Mouse (Mus musculus) embryonic facial prominence, embryonic 13.5 days (tissue): Measurements from ENCODE around the gene Gstm6. TPM values are rescaled to one million over a fixed set of nuclear protein-coding genes. Genes with fewer than 3 reads are reported as not detected.

Experiments
- ATAC-seq: fragments of 200-750 bp; cut with Nextera tagmentation; 2 replicates; pipeline ENCODE4 v1.8.0; 2017; ENCODE audit warnings: low read depth; ENCODE audit not compliant: insufficient number of reproducible peaks, insufficient read depth, low FRiP score, low TSS enrichment
- H3K27ac ChIP-seq: fragments of 300-500 bp; sonication (generic); 2 replicates; pipeline ENCODE4 v1.5.1; 2015; ENCODE audit warnings: moderate library complexity, mild to moderate bottlenecking, inconsistent platforms
- H3K27me3 ChIP-seq: fragments of 300-500 bp; sonication (generic); 2 replicates; pipeline ENCODE4 v1.6.1; 2015; ENCODE audit warnings: mild to moderate bottlenecking, inconsistent platforms
- H3K36me3 ChIP-seq: fragments of 300-500 bp; sonication (generic); 2 replicates; pipeline ENCODE4 v1.6.1; 2015; ENCODE audit warnings: mild to moderate bottlenecking, inconsistent platforms
- H3K4me1 ChIP-seq: fragments of 300-500 bp; sonication (generic); 2 replicates; pipeline ENCODE4 v1.6.1; 2015; ENCODE audit warnings: inconsistent platforms
- H3K4me2 ChIP-seq: fragments of 300-500 bp; sonication (generic); 2 replicates; pipeline ENCODE4 v1.6.1; 2015; ENCODE audit warnings: moderate library complexity, mild to moderate bottlenecking, inconsistent platforms
- H3K4me3 ChIP-seq: fragments of 300-500 bp; sonication (generic); 2 replicates; pipeline ENCODE4 v1.5.1; 2015; ENCODE audit warnings: mild to moderate bottlenecking, inconsistent platforms
- H3K9ac ChIP-seq: fragments of 300-500 bp; sonication (generic); 2 replicates; pipeline ENCODE4 v1.6.1; 2015; ENCODE audit warnings: mild to moderate bottlenecking, inconsistent platforms
- H3K9me3 ChIP-seq: fragments of 300-500 bp; sonication (generic); 2 replicates; pipeline ENCODE4 v1.6.1; 2016; ENCODE audit warnings: inconsistent platforms
- WGBS: fragments of 180-500 bp; shearing (Covaris S2); methylation state at CpG from one replicate; pipeline ENCODE4 v1.1.7; 2015; ENCODE audit warnings: mixed read lengths; 5-methylcytosine and 5-hydroxymethylcytosine counted together
- polyA plus RNA-seq: library from polyadenylated mRNA; unstranded; fragments of >200 nt; fragmentation: Nextera tagmentation; extraction: Ambion mirVana; gene quantifications from 2 replicates; pipeline ENCODE4 v1.2.1, GENCODE M21; 2015

The Gstm6 gene
- polyA plus RNA-seq, 1 experiment from 2014 or later = 13.5 TPM

DNA sequence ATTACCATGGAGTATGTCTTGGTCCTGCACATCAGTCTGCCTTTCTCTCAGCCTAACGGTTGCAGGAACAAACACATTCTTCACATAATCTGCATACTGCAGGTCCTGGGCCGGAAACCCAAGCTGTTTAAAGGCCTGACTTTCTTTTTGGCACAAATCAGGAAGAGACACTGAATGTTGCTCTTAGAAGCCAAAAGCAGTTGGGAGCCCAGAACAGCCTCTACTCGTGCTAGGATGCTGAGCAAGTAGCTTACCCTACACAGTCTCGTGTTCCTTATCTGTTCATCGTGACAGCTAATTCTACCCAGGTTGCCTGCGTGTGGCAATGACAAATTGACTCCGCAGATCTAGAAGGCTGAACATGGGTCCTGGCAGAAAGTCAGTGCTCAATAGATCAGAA, 3.0 kb downstream of the Gstm6 start:
- Histone ChIP-seq H3K27ac (no peak overlapping the region), H3K9me3 (no peaks in the 10 kb centered on the region), H3K4me2 (no peak overlapping the region), H3K9ac (no peak overlapping the region), H3K27me3 (no peaks in the 10 kb centered on the region), H3K36me3 (no peaks in the 10 kb centered on the region), H3K4me3 (no peak overlapping the region), H3K4me1 (peaks cover 5% of the 10 kb centered on the region; the same call in 1 of the 2 replicates)
- ATAC-seq = no peak
- WGBS = 64% methylated on average over 7 of the region's 7 CpGs

DNA sequence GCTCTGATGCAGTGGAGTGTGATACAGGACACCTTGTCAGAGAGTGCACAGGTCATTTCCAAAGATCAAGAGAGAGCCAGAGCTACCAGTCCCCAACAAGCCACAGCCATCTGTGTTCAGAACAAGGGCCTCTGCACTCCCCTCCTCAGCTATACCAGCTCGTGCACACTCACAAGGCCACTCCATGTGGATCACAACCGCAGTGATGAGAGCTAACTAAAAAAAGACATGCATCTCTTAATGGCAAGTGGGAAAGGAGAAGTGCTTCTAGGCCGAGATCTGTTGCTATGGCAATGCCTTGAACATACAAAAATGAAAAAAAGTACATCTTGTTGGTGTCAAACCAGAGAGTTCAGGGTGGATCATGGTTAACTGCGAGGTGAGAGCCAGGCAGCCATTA, 3.7 kb downstream of the Gstm6 start:
- H3K27me3 ChIP-seq = no peaks in the 10 kb centered on the region
- no peaks in the 10 kb centered on the region for H3K36me3 ChIP-seq
- 86% methylated on average over 4 of the region's 4 CpGs for WGBS
- H3K9ac ChIP-seq = no peak overlapping the region
- no peaks in the 10 kb centered on the region for H3K9me3 ChIP-seq
- no peak overlapping the region for H3K4me3 ChIP-seq
- H3K27ac ChIP-seq = no peak overlapping the region
- H3K4me1 ChIP-seq = peaks cover 5% of the 10 kb centered on the region; the same call in 1 of the 2 replicates
- no peak overlapping the region for H3K4me2 ChIP-seq
- ATAC-seq = no peak

DNA sequence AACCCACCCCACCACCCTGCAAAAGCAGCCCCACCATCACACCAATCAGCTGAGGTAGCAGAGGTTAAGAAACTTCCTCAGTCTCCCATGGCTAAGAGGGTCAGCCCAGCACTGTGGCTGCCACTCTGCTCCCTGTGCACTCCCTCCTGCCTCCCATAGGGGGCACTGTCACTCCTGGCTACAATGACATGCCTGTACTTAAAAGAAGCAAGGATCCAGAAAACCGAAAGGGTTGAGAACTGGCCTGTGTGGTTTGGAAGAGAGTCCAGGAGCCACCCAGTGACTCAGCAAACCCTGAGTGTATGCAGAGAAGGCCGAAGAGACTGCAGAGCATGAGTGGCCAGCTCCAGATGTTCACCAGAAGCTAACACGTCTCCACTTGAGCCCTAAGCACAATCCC, 4.1 kb downstream of the Gstm6 start:
- 49% methylated on average over 3 of the region's 3 CpGs for WGBS
- Histone ChIP-seq H3K4me3 (no peak overlapping the region), H3K9ac (no peak overlapping the region), H3K27me3 (no peaks in the 10 kb centered on the region), H3K9me3 (no peaks in the 10 kb centered on the region), H3K36me3 (no peaks in the 10 kb centered on the region), H3K4me2 (no peak overlapping the region), H3K27ac (no peak overlapping the region), H3K4me1 (peaks cover 5% of the 10 kb centered on the region; the same call in 1 of the 2 replicates)
- no peak for ATAC-seq

DNA sequence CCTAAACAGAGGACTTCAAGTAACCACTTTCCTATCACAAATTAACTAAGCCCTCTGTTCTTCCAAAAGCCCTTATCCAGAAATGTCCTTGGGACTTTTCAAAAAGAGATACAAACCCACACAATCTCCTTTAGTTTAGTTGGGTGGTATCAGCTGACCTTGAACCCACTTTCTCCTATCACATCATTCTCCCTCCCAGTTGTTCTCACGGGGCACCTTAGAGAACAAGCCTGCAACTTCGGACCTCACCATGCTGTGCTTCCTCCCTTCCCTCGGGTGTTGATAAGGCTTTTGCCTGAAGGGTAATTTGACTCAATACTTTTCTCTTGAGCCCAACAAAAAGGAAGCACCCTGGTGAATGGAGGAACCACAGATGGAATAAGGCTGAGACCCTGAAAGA, 7.7 kb downstream of the Gstm6 start:
- Histone ChIP-seq H3K4me1 (0 out of 2 replicates have a peak, but pooled peaks cover 6% of the 10 kb centered on the region), H3K27ac (no peak overlapping the region), H3K4me3 (no peak overlapping the region), H3K36me3 (no peaks in the 10 kb centered on the region), H3K9ac (no peak overlapping the region), H3K27me3 (no peaks in the 10 kb centered on the region), H3K4me2 (no peak overlapping the region), H3K9me3 (no peaks in the 10 kb centered on the region)
- WGBS = 58% methylated on average over 3 of the region's 3 CpGs
- no peak for ATAC-seq

DNA sequence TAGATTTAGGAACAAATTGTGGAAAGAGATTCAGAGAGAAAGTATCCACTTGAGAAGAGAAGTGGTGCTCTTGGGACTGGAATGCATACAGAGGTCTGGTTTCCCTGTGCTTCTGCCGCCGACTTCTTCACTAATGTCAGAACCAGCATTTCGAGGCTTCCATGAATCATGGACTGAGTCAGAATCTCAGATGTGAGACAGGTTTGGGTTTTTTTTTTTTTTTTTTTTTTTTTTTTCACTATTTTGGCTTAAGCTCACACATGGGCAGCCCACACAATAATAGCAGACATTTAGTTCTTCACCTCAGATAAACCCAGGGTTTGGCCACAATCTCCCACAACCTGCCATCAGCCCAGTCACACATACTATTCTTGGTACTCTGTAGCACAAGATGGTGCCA, 8.3 kb downstream of the Gstm6 start:
- ATAC-seq = no peak
- H3K4me3 ChIP-seq = no peak overlapping the region
- WGBS = 84% methylated on average over 3 of the region's 3 CpGs

DNA sequence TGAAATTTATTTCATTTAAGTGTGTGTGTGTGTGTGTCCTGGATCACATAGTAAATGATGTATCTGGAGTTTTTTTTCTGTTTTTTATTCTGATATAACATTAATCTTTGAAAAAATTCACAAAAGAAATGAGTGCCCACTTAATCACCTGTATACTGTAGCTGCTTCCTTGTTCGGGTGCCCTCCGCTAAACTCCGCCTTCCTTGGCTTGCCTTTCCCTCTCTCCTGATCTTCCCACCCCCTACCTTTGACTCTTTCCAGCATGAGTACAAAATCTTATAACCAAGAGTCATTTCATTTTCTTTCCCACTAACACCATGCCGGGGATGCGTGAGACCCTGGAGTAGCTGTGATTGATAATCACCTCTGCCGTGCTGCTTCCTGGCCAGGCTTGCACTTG, 11.4 kb downstream of the Gstm6 start:
- 77% methylated on average over 6 of the region's 6 CpGs for WGBS
- no peaks in the 10 kb centered on the region for H3K9me3 ChIP-seq
- ATAC-seq = no peak

More for the DNA sequence above, 8.3 kb downstream of the Gstm6 start:
- H3K36me3 ChIP-seq = no peaks in the 10 kb centered on the region
- no peak overlapping the region for H3K27ac ChIP-seq
- no peak overlapping the region for H3K9ac ChIP-seq
- H3K27me3 ChIP-seq = no peaks in the 10 kb centered on the region
- H3K4me1 ChIP-seq = 0 out of 2 replicates have a peak, but pooled peaks cover 6% of the 10 kb centered on the region
- no peaks in the 10 kb centered on the region for H3K9me3 ChIP-seq
- no peak overlapping the region for H3K4me2 ChIP-seq

DNA sequence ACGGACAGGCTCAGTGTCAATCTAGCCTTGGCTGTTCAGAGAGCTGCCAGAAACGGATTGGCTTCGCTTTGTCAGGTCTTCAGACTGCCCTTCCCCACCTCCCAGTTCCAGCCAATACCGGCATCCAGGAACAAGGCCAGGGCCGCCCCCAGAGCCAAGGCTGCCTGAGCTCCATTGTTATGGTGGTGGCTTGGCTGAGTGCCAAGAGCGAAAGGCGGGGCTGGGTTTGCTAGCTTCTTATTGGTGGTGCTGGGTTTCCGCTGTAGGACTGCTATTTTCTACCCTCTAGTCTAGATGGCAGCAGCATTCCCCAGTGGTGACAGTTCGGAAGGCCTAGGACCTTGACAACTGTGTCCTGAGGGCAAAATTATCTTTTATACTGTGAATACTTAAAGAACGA, 11.9 kb downstream of the Gstm6 start, which contains the start of gene Gstm7:
Gene Gstm7 (minus strand): TSS at position 148 of the 400 bp plus-strand sequence.
- H3K4me2 ChIP-seq = peak within 1 kb of the TSS; percentile 57
- H3K36me3 ChIP-seq = no peaks in the 10 kb centered on the region
- peak; percentile 92 for ATAC-seq
- 0 out of 2 replicates have a peak, but pooled peaks cover 6% of the 10 kb centered on the region for H3K4me1 ChIP-seq
- H3K27me3 ChIP-seq = no peaks in the 10 kb centered on the region
- peak within 1 kb of the TSS; percentile 60 for H3K9ac ChIP-seq
- no peaks in the 10 kb centered on the region for H3K9me3 ChIP-seq
- H3K4me3 ChIP-seq = peak within 1 kb of the TSS; percentile 36
- WGBS = 5% methylated on average over 10 of the region's 10 CpGs
- 0 out of 2 replicates have a peak within 1 kb of the TSS, but pooled peaks have one; percentile 60 for H3K27ac ChIP-seq

More for the DNA sequence above, 11.4 kb downstream of the Gstm6 start:
- H3K27ac ChIP-seq = no peak overlapping the region
- H3K36me3 ChIP-seq = no peaks in the 10 kb centered on the region
- no peak overlapping the region for H3K4me3 ChIP-seq
- 0 out of 2 replicates have a peak, but pooled peaks cover 6% of the 10 kb centered on the region for H3K4me1 ChIP-seq
- no peak overlapping the region for H3K9ac ChIP-seq
- 0 out of 2 replicates have a peak overlapping the region, but pooled peaks have one; percentile 57 for H3K4me2 ChIP-seq
- no peaks in the 10 kb centered on the region for H3K27me3 ChIP-seq

DNA sequence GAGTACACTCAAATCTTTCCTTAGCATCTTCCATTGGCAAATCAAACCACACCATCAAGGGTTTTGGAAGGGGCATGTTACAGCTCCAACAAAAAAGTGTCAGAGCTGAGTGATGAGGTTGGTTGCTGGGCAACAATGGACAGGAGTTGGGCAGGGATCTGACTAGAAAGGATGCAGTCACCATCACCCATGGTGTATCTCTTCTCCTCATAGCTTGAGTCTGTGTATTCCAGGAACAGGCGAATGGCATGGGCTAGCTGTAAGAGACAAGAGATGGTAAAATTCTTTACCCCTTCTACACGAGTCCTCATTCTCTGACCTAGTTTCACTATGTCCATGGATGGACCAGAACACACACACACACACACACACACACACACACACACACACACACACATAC, 12.4 kb downstream of the Gstm6 start:
- Histone ChIP-seq H3K27me3 (no peaks in the 10 kb centered on the region), H3K9me3 (no peaks in the 10 kb centered on the region), H3K4me1 (0 out of 2 replicates have a peak, but pooled peaks cover 6% of the 10 kb centered on the region), H3K27ac (0 out of 2 replicates have a peak overlapping the region, but pooled peaks have one; percentile 60), H3K36me3 (no peaks in the 10 kb centered on the region), H3K4me3 (peak overlapping the region; percentile 36), H3K9ac (peak overlapping the region; percentile 60; the same call in 1 of the 2 replicates), H3K4me2 (peak overlapping the region; percentile 57)
- no peak; the same call in 1 of the 2 replicates for ATAC-seq
- 73% methylated on average over 2 of the region's 2 CpGs for whole genome bisulfite sequencing

DNA sequence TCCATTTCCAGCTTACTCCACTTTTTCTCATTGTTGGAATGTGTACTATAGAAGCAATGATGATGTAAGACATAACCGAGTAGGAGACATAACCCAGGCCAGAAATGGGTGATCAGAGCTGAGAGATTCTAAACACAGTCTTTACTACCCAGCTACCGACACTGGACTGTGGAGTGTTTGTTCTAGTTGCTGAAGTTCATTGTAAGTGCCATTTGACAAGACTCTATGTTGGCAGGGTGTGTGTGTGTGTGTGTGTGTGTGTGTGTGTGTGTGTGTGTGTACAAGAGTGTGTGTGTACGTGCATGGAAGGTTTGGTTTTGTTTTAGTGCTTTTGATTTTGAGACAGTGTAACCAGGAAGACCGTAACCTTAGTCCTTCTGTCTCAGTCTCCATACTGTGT, 13.8 kb downstream of the Gstm6 start:
- Histone ChIP-seq H3K4me1 (0 out of 2 replicates have a peak, but pooled peaks cover 6% of the 10 kb centered on the region), H3K36me3 (no peaks in the 10 kb centered on the region), H3K9ac (no peak overlapping the region), H3K4me2 (no peak overlapping the region), H3K4me3 (no peak overlapping the region), H3K27ac (no peak overlapping the region), H3K27me3 (no peaks in the 10 kb centered on the region), H3K9me3 (no peaks in the 10 kb centered on the region)
- 86% methylated on average over 4 of the region's 4 CpGs for WGBS
- no peak for ATAC-seq

DNA sequence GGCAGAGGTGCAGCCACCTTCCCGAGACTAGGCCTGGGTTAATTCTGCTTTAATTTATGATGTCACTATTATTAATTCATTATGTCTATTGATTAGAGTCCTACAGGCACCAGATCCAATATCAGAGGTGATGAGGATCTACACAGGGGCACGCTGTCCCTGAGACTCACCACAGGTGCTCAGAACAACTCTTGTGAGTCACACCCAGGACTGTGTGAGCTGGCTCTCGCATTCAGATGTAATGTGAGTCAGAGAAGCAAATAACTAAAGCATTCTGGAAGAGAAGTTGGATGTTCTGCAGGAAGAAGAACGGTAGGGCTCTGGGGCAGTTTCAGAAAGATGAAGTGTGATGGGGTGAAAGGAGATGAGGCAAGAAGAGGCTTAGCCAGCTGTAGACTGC, 14.3 kb downstream of the Gstm6 start:
- no peaks in the 10 kb centered on the region for H3K27me3 ChIP-seq
- H3K27ac ChIP-seq = no peak overlapping the region
- H3K4me1 ChIP-seq = 0 out of 2 replicates have a peak, but pooled peaks cover 6% of the 10 kb centered on the region
- H3K4me2 ChIP-seq = no peak overlapping the region
- no peaks in the 10 kb centered on the region for H3K36me3 ChIP-seq
- H3K4me3 ChIP-seq = no peak overlapping the region
- no peak for ATAC-seq
- H3K9ac ChIP-seq = no peak overlapping the region
- no peaks in the 10 kb centered on the region for H3K9me3 ChIP-seq
- 83% methylated on average over 4 of the region's 4 CpGs for WGBS

DNA sequence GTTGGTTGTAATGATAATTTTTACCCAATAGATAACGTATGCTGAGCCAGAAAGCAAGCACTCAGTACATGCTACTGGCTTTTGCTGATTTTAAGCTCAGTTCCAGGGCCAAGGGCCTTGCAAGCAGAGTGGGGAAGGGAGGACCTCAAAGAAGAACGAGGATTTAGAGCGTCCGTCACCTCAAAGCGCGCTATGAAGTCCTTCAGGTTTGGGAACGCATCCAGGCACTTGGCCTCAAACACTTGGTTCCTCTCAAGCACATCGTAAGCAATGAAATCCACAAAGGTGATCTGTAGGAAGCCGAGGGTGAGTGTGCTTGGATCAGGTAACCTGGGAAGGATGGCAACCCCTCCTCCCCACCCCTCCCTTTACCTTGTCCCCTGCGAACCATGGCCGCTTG, 14.9 kb downstream of the Gstm6 start:
- Histone ChIP-seq H3K4me2 (no peak overlapping the region), H3K4me3 (no peak overlapping the region), H3K4me1 (0 out of 2 replicates have a peak, but pooled peaks cover 6% of the 10 kb centered on the region), H3K36me3 (no peaks in the 10 kb centered on the region), H3K9me3 (no peaks in the 10 kb centered on the region), H3K27me3 (no peaks in the 10 kb centered on the region), H3K27ac (no peak overlapping the region), H3K9ac (no peak overlapping the region)
- ATAC-seq = no peak
- 88% methylated on average over 11 of the region's 11 CpGs for WGBS

DNA sequence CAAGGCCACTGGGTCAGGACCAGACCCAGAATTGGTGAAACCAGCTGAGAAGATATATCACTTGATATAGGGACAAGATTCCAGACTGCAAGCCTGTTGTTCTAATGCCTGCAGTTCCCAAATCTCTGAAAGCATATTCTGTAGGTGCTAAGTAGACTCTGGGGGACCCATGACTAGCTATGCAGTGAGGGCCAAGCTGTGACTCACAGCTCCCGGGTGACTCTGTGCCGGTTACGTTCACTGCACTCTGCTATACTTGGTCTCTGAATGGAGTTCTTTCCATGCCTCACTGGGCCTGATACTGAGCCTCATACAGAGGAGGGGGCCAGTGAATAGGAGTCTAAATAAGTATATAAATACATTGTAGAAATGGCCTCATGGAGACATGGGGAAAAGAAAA, 15.7 kb downstream of the Gstm6 start:
- no peak overlapping the region for H3K27ac ChIP-seq
- 92% methylated on average over 3 of the region's 3 CpGs for WGBS
- ATAC-seq = no peak
- no peaks in the 10 kb centered on the region for H3K9me3 ChIP-seq
- H3K4me3 ChIP-seq = no peak overlapping the region
- no peak overlapping the region for H3K4me2 ChIP-seq
- H3K27me3 ChIP-seq = no peaks in the 10 kb centered on the region
- 0 out of 2 replicates have a peak, but pooled peaks cover 6% of the 10 kb centered on the region for H3K4me1 ChIP-seq
- H3K9ac ChIP-seq = no peak overlapping the region
- no peaks in the 10 kb centered on the region for H3K36me3 ChIP-seq
